Mouse (Mus musculus): ENCODE data around the gene Ano1.

Ano1 gene

GRCm38 (mm10) chr7:144764537-144765282, 12.9 kb upstream of the Ano1 start:
- no peak for DNase-seq (ENCODE audit: low read depth, low spot score)

- DNase-seq (ENCODE audit: low read depth, low spot score): no peak
Measured at GRCm38 (mm10) chr7:144764013-144764412, 12.2 kb upstream of the Ano1 start.

GRCm38 (mm10) chr7:144762496-144763235, 10.9 kb upstream of the Ano1 start:
- DNase-seq (ENCODE audit: low read depth, low spot score): no peak

GRCm38 (mm10) chr7:144760228-144760627, 8.5 kb upstream of the Ano1 start:
- no peak for DNase-seq (ENCODE audit: low read depth, low spot score)

- DNase-seq (ENCODE audit: low read depth, low spot score): no peak
Measured at GRCm38 (mm10) chr7:144759455-144759854, 7.7 kb upstream of the Ano1 start.

GRCm38 (mm10) chr7:144755511-144756378, 4.0 kb upstream of the Ano1 start:
- DNase-seq (ENCODE audit: low read depth, low spot score): no peak

- DNase-seq (ENCODE audit: low read depth, low spot score): no peak
Measured at GRCm38 (mm10) chr7:144754722-144755121, 2.9 kb upstream of the Ano1 start.

- no peak for DNase-seq (ENCODE audit: low read depth, low spot score)
Measured at GRCm38 (mm10) chr7:144753657-144754031, 1.9 kb upstream of the Ano1 start.

GRCm38 (mm10) chr7:144752919-144753656, 1.3 kb upstream of the Ano1 start:
- DNase-seq (ENCODE audit: low read depth, low spot score): no peak

- DNase-seq (ENCODE audit: low read depth, low spot score): no peak
Measured at GRCm38 (mm10) chr7:144747756-144748155, 4.0 kb downstream of the Ano1 start.

- no peak for DNase-seq (ENCODE audit: low read depth, low spot score)
Measured at GRCm38 (mm10) chr7:144746466-144746865, 5.3 kb downstream of the Ano1 start.

GRCm38 (mm10) chr7:144743874-144744273, 7.9 kb downstream of the Ano1 start:
- DNase-seq (ENCODE audit: low read depth, low spot score): no peak

- no peak for DNase-seq (ENCODE audit: low read depth, low spot score)
Measured at GRCm38 (mm10) chr7:144740643-144741042, 11.1 kb downstream of the Ano1 start.

- no peak for DNase-seq (ENCODE audit: low read depth, low spot score)
Measured at GRCm38 (mm10) chr7:144739810-144740209, 12.0 kb downstream of the Ano1 start.

GRCm38 (mm10) chr7:144738357-144738798, 13.4 kb downstream of the Ano1 start:
- DNase-seq (ENCODE audit: low read depth, low spot score): no peak

GRCm38 (mm10) chr7:144731897-144732291, 19.9 kb downstream of the Ano1 start:
- DNase-seq (ENCODE audit: low read depth, low spot score): no peak

GRCm38 (mm10) chr7:144731182-144731896, 20.4 kb downstream of the Ano1 start:
- DNase-seq (ENCODE audit: low read depth, low spot score): no peak

- no peak for DNase-seq (ENCODE audit: low read depth, low spot score)
Measured at GRCm38 (mm10) chr7:144724283-144724682, 27.5 kb downstream of the Ano1 start.

- DNase-seq (ENCODE audit: low read depth, low spot score): no peak
Measured at GRCm38 (mm10) chr7:144719956-144720355, 31.8 kb downstream of the Ano1 start.

GRCm38 (mm10) chr7:144717736-144718135, 34.0 kb downstream of the Ano1 start:
- no peak for DNase-seq (ENCODE audit: low read depth, low spot score)

GRCm38 (mm10) chr7:144697870-144698269, 53.9 kb downstream of the Ano1 start:
- DNase-seq (ENCODE audit: low read depth, low spot score): no peak
